Mouse (Mus musculus) cerebellum, adult 2 months (tissue): Measurements from ENCODE around the gene Rnd1.

Source experiments
- CTCF ChIP-seq: fragments of 200-500 bp; IDR thresholded peaks from 2 replicates; pipeline ENCODE4 v1.5.1; 2011; ENCODE audit warnings: low read depth, mild to moderate bottlenecking, control low read depth, low read length, moderate library complexity, borderline replicate concordance; ENCODE audit not compliant: insufficient read depth
- POLR2A ChIP-seq: fragments of 200-500 bp; IDR thresholded peaks from 2 replicates; pipeline ENCODE4 v1.6.1; 2011; ENCODE audit warnings: low read length, control low read depth, borderline replicate concordance; ENCODE audit not compliant: insufficient read depth

DNA sequence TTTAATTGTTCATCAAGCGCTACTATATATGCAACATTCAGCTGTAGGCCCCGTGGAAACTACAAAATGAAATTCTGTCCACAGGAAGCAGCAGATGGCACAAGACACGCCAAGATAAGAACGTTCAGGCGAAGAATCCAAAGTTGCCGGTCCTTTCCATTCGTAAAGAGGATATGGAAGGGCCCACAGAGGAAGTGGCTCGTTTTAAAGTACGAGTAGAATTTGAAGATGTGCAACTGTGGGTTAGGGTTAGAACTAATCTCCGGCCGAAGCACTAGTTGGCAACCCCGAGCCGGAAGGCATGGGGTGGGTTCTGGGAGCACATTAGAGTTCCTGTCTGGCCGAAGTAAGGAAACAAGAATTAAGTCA is 15.1 kb downstream of the Rnd1 start:
- no peak for TF ChIP-seq CTCF
- TF ChIP-seq POLR2A = no peak
